Mouse (Mus musculus): ENCODE results near the gene Kbtbd6.
"Not testable (repeated sequence)": the region's sequence is repeated elsewhere in the genome, so short reads cannot be mapped to it uniquely, and the experiment has no call there.

Kbtbd6 gene

DNA sequence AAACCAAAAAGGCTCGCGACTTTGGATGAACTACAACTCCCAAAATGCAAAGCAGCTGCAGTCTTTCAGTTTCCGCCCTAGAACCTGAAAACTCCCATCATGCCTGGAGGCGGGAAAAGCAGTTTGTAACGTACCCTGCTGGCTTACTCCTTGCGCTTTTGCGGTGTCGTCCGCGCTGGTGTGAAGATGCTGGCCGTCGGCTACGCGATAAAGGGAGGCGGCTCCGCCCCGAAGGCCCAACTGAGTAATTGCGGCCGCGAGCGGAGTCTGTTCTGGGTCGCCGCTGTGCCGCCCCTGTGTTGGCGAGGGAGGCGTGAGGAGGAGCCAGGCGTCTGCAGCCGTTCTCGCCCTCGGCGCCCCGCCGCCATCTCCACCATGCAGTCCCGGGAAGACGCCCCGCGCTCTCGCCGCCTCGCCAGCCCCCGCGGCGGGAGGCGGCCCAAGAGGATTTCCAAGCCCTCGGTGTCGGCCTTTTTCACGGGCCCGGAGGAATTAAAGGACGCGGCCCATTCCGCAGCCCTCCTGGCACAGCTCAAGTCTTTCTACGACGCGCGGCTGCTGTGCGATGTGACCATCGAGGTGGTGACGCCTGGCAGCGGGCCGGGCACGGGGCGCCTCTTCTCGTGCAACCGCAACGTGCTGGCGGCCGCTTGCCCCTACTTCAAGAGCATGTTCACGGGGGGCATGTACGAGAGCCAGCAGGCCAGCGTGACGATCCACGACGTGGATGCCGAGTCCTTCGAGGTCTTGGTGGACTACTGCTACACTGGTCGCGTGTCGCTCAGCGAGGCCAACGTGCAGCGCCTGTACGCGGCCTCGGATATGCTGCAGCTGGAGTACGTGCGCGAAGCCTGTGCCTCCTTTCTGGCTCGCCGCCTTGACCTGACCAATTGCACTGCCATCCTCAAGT is at the start of gene Kbtbd6:
Gene Kbtbd6, plus strand, starts transcription at position 155 of the 910 bp plus-strand sequence.
- peak; percentile 64 to 75 for DNase-seq (ENCODE audit: low spot score in 2 of 2)

DNA sequence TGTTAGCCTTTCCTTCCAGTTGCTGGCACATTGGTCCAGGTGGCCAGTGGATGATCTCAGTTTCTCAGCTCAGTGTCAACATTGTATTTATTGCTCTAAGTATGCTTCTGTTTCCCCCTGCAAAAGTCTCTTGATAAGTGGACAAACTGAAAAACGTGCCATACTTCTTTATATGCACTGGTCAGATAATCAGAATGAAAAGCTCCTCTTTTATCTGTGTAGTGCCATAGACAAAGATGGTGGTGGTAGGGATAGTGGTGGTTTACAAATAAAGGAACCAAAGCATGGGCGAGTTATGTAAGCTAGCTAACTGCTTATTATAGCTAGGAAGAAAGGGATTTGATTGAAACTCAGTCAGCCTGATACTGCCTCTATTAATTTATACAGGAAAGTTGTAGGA is 44.0 kb upstream of the Kbtbd6 start:
- DNase-seq (ENCODE audit: low spot score in 2 of 2), result no peak

DNA sequence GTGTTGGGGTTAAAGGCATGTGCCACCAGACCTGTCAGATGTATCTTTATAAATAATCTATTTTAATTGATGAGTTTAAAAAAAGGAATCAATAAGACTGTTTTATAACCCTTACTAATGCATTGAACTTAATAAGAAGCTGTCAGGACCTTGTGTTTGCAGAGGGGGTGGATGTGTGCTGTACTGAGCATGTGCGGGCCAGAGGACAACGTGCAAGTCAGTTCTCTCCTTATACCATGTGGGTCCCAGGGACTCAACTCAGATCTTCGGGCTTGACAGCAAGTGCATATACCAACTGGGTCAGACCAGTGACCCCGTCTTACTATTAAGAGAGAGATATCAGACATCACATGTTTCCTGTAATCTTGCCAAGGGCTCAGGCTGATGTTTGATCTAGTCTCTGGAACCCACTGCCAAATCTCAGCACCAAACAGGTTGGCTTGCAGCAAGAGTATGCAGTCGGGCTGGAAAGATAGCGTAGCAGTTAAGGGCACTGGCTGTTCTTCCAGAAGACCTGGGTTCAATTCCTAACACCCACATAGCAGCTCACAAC is 42.3 kb upstream of the Kbtbd6 start:
- DNase-seq (ENCODE audit: low spot score in 2 of 2), result no peak

DNA sequence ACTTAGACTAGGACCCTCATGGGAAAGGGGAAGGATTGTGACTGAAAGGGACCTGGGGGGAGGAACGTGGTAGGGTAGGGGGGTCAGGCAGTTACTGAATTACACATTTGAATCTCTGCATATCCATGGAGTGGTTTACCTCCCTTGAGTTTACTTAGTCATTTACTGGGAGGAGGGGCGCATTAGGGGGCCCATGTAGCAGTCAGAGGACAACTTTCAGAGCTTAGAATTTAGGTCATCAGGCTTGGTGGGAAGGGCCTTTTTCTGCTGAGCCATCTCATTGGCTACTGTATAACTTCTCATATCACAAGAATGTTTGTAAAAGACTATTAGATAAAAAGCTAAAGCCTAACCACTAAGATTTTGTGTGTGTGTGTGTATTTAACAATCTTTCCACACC is 41.0 kb upstream of the Kbtbd6 start:
- DNase-seq (ENCODE audit: low spot score in 2 of 2), result no peak

DNA sequence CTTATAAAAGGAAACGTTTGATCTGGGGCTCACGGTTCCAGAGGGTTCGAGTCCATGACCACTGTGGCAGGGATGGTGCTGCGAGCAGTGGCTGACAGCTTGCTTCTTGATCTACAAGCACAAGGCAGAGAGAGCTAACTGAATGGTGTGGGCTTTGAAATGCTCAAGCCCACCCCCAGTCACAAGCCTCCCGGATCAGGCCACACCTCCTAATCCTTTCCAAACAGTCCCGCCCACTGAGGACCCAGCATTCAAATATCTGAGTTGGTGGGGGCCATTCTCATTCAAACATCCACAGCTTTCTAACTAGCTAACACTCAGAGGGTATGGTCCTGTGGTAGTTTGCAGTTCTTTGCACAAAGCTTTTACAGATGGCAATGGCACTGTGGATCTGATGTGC is 38.5 kb upstream of the Kbtbd6 start:
- DNase-seq (ENCODE audit: low spot score in 2 of 2), result no peak

DNA sequence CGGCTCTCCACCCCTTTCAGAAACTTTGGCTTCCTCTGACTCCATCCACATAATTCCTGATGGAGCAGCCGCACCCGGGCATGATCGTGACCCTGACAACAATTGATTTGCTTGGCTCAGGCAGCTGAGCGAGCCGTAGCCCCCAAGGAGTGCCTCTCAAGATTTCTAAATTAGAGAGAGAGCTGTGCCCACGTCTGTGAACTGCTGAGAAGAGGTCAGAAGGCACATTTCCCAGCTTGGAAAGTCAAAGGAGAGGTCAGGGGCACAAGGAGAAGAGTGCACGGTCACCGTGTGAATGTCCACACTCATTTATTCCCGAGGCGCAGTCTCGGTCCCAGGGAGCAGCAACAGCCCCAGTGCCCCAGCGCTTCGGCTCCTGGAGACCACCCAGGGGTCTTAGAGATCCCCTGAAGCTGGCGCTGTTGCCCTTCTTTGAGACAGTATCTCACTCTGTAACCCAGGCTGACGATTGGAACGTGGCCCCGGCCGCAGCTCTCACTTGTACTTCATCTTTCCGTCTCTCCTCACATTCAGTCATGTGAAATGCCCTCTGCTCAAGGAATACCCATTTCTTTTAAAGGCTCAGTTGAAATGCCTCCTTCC is 31.5 kb upstream of the Kbtbd6 start:
- no peak for DNase-seq (ENCODE audit: low spot score in 2 of 2)

DNA sequence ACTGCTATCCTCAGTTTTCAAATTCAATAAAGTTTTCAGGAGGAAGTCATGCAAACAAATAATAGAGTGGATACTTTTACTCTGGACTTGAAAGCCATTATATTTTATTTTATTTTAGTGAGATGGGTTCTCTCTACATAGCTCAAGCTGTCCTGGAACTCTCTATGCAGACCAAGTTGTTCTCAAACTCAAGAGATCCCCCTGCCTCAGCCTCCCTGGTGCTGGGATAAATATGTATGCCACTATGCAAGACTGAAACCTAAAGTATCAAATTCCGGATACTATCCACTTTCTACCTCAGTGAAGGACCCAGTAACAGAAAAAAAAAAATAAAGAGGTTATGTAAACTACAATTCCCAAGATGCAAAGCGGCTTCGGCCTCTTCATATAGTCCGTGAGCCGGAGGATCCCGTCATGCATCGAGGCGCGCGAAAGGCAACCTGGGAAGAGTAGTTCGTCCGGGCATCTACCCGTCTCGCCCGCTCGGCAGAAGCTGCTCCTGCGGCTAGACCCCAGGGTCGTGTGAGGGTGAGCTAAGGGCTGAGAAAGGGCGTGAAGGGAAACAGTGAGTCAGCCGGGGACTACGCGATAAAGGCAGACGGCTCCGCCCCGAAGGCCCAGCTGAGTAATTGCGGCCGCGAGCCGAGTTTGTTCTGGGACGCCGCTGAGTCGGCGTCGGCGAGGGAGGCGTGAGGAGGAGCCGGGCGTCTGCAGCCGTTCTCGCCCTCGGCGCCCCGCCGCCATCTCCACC is 25.5 kb upstream of the Kbtbd6 start, which contains the start of gene Kbtbd7:
Gene Kbtbd7, plus strand, starts transcription at position 533 of the 751 bp plus-strand sequence.
- DNase-seq (ENCODE audit: low spot score in 2 of 2), result peak; percentile 85 to 86

DNA sequence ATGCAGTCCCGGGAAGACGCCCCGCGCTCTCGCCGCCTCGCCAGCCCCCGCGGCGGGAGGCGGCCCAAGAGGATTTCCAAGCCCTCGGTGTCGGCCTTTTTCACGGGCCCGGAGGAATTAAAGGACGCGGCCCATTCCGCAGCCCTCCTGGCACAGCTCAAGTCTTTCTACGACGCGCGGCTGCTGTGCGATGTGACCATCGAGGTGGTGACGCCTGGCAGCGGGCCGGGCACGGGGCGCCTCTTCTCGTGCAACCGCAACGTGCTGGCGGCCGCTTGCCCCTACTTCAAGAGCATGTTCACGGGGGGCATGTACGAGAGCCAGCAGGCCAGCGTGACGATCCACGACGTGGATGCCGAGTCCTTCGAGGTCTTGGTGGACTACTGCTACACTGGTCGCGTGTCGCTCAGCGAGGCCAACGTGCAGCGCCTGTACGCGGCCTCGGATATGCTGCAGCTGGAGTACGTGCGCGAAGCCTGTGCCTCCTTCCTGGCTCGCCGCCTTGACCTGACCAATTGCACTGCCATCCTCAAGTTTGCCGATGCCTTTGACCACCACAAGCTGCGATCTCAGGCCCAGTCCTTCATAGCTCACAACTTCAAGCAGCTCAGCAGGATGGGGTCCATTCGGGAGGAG is 24.8 kb upstream of the Kbtbd6 start:
- not testable (repeated sequence) for DNase-seq (ENCODE audit: low spot score in 2 of 2)

DNA sequence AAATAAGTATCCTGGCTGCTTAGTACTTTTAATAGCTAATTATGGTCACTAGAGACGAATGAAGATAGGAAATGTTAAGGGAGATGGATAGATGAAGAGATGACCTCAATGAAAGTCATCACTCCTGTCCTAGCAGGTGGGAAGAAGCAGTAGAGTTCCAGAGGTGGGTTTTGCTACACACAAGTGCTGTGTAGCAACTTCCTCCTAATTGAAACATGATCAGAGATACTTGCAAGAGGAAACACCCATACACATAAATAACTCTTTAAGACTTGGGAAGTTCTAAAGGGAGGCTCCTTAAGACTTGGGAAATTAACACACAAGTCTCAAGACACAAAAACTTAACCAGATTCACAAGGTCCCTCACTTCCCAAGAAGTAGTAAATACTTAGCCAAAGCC is 17.6 kb upstream of the Kbtbd6 start:
- no peak for DNase-seq (ENCODE audit: low spot score in 2 of 2)

DNA sequence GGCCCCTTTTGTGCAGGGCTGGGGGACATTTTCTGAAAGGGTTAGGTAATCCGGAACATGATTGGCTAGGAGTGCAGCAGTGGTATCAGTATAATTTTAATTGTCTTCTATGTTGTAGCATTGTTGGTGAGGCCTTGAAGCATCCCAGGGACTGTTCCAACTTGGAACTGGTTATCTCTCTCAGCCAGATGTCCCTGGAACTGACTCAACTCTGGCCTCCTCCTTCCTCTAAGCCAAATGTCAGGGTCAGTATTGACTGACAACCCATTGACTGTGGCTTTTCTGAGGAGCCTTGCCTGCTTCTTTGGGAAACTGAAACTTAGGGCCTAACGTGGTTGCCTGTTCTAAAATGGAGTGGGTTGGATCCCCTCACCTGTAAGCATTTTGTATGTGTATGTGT is 11.0 kb upstream of the Kbtbd6 start:
- no peak for DNase-seq (ENCODE audit: low spot score in 2 of 2)

DNA sequence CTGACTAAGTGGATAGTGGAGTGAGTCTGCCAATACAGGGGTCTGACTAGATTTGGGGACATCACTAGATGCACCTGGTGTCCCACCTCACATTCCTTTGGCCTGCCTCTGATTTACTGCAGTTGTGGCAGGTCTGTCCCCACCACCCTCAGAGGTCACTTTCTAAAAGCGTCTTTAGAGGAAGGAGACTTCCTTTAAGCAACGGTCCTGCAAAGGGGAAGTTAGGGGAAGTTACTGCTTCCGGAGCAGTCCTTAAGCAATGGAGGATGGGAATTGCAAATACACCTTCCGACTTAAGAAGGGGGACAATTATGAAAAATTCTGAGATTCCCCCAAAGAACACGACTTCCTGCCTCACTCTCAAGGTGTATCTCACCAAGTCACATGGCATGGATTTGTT is 10.2 kb upstream of the Kbtbd6 start:
- DNase-seq (ENCODE audit: low spot score in 2 of 2), result no peak

DNA sequence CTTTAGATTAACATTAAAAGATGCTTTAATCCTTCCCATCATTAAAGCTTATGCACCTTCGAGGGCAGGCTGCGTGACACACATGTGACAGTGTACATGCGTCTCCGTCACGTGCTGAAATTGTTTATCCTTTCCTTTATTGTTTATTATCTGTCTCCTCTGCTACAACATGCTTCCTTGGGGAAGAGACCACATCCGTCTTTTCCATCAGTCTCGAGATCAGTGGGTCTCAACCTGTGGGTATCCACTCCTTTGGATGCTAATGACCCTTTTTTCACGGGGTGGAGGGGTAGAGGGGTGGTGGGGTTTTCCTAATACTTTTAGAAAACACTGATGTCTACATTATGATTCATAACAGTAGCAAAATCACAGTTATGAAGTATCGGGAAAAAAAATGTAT is 7.0 kb upstream of the Kbtbd6 start:
- DNase-seq (ENCODE audit: low spot score in 2 of 2), result no peak

DNA sequence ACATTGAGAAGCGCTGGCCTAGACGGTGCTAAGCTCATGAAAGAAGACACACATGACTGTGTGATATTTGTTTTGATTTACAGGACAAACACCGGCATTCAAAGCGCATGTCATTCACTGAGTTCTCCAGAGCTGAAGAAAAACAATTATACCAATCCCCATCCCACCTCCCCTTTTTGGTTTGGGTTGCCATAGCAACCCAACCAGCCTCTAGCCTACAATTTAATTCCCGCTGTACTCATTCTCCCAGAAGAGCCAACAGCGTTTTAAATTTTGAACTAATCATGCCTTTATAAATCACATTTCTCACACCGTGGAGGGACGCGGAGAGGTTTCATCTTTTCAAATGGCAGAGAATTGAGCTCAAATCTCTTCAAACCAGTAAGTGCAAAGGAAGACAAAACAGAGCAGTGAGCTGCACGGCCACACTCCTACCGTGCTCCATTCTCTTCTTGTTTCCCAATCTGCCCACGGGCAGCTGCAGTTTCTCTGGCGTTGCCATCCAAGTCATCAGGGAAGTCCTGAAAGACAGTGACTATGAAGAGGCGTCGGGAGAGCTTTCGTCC is 6.5 kb upstream of the Kbtbd6 start:
- no peak for DNase-seq (ENCODE audit: low spot score in 2 of 2)

DNA sequence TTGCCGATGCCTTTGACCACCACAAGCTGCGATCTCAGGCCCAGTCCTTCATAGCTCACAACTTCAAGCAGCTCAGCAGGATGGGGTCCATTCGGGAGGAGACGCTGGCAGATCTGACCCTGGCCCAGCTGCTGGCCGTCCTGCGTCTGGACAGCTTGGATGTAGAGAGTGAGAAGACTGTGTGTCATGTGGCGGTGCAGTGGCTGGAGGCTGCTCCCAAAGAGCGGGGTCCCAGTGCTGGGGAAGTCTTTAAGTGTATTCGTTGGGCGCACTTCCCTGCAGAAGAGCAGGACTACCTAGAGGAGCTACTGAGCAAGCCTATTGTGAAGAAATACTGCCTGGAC is 928 bp downstream of the Kbtbd6 start:
- not testable (repeated sequence) for DNase-seq (ENCODE audit: low spot score in 2 of 2)

DNA sequence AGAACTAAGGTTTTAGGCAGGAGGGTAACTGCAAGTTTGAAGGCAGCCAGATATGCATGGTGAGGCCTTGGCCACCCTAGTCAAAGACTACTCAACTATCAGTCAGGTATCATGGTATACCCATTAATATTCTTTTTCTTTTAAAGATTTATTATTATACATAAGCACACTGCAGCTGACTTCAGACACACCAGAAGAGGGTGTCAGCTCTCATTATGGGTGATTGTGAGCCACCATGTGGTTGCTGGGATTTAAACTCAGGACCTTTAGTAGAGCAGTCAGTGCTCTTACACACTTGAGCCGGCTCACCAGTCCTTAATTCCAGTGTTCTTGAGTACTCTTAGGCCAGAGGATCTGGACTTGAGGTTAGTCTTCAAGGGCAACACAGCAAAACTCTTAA is 8.8 kb downstream of the Kbtbd6 start:
- DNase-seq (ENCODE audit: low spot score in 2 of 2), result no peak

DNA sequence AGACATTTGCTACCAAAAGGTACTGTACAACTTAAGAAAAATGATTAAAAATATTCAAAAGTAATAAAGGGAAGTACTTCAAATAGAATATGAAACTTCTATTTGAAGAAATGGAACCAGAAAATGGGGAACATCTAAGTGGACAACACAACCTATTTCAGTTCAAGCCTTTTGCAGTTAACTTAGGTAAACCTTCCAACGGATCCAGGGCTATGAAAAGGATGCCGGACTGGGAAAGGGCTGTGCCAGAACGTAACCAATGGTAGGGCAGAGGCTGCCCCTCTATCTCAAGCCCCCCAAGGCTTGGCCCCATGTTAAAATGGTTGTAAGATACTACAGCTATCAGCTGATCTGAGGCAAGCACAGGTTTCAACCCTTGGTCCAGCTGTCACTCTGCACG is 9.4 kb downstream of the Kbtbd6 start:
- no peak for DNase-seq (ENCODE audit: low spot score in 2 of 2)

DNA sequence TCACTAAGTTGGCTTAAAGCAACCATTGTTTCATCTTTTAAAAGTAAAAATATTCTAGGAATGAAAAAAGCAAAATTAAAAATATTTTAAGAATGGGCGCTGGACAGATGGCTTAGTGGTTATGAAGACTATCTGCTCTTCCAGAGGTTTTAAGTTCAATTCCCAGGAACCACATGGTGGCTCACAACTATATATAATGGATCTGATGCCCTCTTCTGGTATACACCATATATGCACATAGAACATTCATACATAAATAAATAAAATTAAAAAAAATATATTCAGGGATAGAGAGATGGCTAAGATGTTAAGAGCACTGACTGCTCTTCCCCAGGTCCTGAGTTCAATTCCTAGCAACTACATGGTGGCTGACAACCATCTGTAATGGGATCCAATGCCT is 14.0 kb downstream of the Kbtbd6 start:
- DNase-seq (ENCODE audit: low spot score in 2 of 2), result no peak

DNA sequence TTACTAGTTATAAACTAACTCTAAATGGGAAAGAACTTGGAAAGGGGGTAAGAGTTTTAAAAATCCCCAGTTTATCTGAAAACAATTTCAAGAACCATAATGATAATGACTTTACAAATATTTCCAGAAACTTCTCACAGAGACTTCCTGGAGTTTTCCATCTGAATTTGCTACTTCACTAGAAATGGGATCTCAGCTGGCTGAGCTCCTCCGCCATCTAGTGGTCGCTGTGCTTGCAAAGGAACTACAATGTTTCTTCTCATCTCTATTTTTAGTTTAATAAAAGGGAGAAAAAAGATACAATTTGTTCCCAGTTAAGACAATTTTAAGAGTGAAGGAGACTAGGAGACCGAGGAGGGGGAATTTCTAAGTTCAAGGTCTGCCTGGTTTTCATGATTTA is 16.0 kb downstream of the Kbtbd6 start:
- peak in 1 of 2 experiments; percentile 42 for DNase-seq (ENCODE audit: low spot score in 2 of 2)

DNA sequence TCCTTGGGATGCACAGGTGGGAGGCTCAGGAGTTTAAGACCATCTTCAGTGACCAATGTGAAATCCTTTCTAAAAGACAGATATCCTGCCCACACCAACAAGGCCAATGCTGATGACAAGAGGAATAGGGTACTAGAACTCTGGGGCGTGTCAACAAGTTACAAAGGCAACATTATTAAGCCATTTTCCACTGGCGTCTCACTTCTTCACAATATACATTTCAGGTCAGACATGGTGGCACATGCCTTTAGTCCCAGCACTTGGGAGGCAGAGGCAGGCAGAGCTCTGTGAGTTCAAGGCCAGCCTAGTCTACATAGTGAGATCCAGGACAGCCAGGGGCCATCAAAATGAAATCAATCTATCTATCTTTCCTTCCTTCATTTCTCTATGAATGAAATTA is 21.7 kb downstream of the Kbtbd6 start:
- DNase-seq (ENCODE audit: low spot score in 2 of 2), result no peak

DNA sequence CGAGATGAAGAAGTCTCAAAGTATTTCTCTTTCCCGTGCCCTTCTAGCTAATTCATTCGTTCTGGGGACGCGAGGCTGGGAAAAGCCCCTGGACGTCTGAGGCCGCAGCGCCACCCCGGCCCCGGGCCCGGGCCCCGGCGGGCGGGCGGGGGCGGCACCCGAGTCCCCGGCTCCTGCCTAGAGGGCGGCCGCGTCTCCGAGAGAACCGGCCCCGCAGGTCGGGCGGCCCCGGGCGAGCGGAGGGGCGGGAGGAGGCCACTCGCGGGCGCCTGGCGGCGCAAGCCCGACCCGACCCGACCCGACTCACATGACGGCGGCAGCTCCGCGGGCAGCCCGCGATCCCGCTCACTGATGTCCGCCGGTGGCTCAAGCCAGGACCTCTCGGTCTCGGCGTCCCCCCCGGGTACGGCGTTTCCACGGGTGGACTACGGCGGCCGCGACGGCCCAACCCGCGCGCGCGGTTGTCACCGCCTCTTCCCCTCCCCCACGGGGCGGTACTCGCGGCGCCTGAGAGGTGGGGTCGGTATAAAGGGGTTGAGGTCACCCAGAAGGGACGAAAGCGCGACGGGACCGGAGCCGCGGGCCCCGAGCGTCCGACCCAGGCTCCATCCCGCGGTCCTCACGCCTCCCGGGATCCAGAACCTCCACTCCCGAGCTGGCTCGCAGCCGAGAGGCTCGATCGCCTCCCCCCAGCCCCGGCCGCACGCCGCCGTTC is 29.1 kb downstream of the Kbtbd6 start, which contains the start of gene Elf1:
Gene Elf1, plus strand, starts transcription at position 571 of the 715 bp plus-strand sequence.
- DNase-seq (ENCODE audit: low spot score in 2 of 2), result peak; percentile 88 to 93

All from spleen, postnatal 14 days (tissue).